18 mouse cellular contexts compared by ENCODE assay signal in the genomic region with DNA sequence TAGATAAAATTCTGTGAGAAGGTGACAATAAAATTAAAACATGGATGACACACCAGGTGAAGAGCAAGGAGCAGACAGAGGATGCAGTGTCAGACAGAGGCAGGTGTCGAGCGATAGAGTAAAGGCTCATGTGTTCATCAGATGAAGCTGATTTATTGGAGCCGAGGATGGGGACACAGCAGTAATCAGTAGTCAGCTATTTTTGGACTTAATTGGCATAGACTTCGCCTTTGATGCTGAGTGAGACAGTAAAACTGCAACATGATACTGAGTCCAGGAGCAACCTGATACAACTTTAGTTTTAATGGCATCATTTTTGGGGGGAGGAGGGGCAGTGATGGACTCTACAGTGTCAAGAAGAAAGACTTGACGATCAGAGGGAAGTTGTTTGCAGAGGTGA.
"Had no signal": no experiment of that assay in that cellular context is flagged by ENCODE, and none has a peak within 500 bp of the region (broad histone marks: within the 10 kb centered on the region; RNA-seq: fewer than 3 reads in every experiment).

No protein-coding gene starts in this region.

- H3K4me3 ChIP-seq: left cerebral cortex, adult 2 months; liver, embryonic 13.5 days; midbrain, embryonic 12.5 days; myocyte; neural tube, embryonic 13.5 days; stomach, embryonic 15.5 days had no signal

- H3K4me2 ChIP-seq: liver, embryonic 13.5 days; midbrain, embryonic 12.5 days; neural tube, embryonic 13.5 days; stomach, embryonic 15.5 days had no signal

- H3K27ac ChIP-seq: left cerebral cortex, adult 2 months; liver, embryonic 13.5 days; macrophage; midbrain, embryonic 12.5 days; neural tube, embryonic 13.5 days; stomach, embryonic 15.5 days had no signal

- H3K9ac ChIP-seq: liver, embryonic 13.5 days; midbrain, embryonic 12.5 days; neural tube, embryonic 13.5 days; stomach, embryonic 15.5 days had no signal

- H3K9me3 ChIP-seq: liver, embryonic 13.5 days; midbrain, embryonic 12.5 days; neural tube, embryonic 13.5 days; stomach, embryonic 15.5 days had no signal

- H3K36me3 ChIP-seq: liver, embryonic 13.5 days; midbrain, embryonic 12.5 days; neural tube, embryonic 13.5 days; stomach, embryonic 15.5 days had no signal

- H3K4me1 ChIP-seq: liver, embryonic 13.5 days; midbrain, embryonic 12.5 days; neural tube, embryonic 13.5 days; stomach, embryonic 15.5 days had no signal

- DNase-seq: kidney, adult 2 months; kidney, postnatal 36 days; layer of hippocampus, postnatal 36 days; liver, embryonic 13.5 days; lung, adult 2 months; lung, postnatal 14 days; retina, postnatal 1 day; right cerebral cortex, postnatal 25 days; spleen, adult 18-20 months; thymus, postnatal 36 days had no signal

- ATAC-seq: inflammation-experienced regulatory T-cells, adult 6 months; intestine, embryonic 16.5 days had no signal

- H3K27me3 ChIP-seq: liver, embryonic 13.5 days; midbrain, embryonic 12.5 days; neural tube, embryonic 13.5 days; stomach, embryonic 15.5 days had no signal
